8 mouse cellular contexts compared by ENCODE assay signal in genomic region chr14:56812520-56813036, GRCm38 (mm10). TPM values are rescaled to one million over a fixed set of nuclear protein-coding genes. Genes with fewer than 3 reads are reported as not detected.
DNase-seq lines count a peak whose midpoint lies in the region; ATAC-seq and TF ChIP-seq lines count a peak whose summit lies in the region.

No protein-coding gene starts in this region.

- ATAC-seq in embryonic facial prominence, embryonic 14.5 days (ENCODE audit: low read depth) = peak; percentile 31
- ATAC-seq in limb, embryonic 14.5 days (ENCODE audit: low FRiP score, low read depth) = peak; percentile 17
- ATAC-seq in midbrain, postnatal 0 days (ENCODE audit: low FRiP score) = peak; percentile 47

- peak overlapping the region; percentile 57 for H3K4me3 ChIP-seq in embryonic facial prominence, embryonic 14.5 days (ENCODE audit: low read depth, low read length)
- H3K4me3 ChIP-seq in limb, embryonic 14.5 days (replicated peaks; ENCODE audit: low read length) = peak overlapping the region; percentile 58
- H3K4me3 ChIP-seq in midbrain, postnatal 0 days (ENCODE audit: low read depth, low read length) = peak overlapping the region; percentile 54

- no peaks in the 10 kb centered on the region for H3K9me3 ChIP-seq in embryonic facial prominence, embryonic 14.5 days (ENCODE audit: control insufficient read depth, low read length)
- no peaks in the 10 kb centered on the region for H3K9me3 ChIP-seq in limb, embryonic 14.5 days (ENCODE audit: control insufficient read depth, low read length)
- no peaks in the 10 kb centered on the region for H3K9me3 ChIP-seq in midbrain, postnatal 0 days (ENCODE audit: low read length)

- WGBS in embryonic facial prominence, embryonic 14.5 days = 1% methylated on average over 15 of the region's 35 CpGs
- WGBS in limb, embryonic 14.5 days = under 1% methylated on average over 33 of the region's 35 CpGs
- under 1% methylated on average over 34 of the region's 35 CpGs for WGBS in midbrain, postnatal 0 days

- 0 out of 2 replicates have a peak, but pooled peaks cover 5% of the 10 kb centered on the region for H3K36me3 ChIP-seq in embryonic facial prominence, embryonic 14.5 days (ENCODE audit: control insufficient read depth, insufficient read depth, low read length)
- no peaks in the 10 kb centered on the region for H3K36me3 ChIP-seq in limb, embryonic 14.5 days (ENCODE audit: control insufficient read depth, insufficient read depth, low read length)
- H3K36me3 ChIP-seq in midbrain, postnatal 0 days (ENCODE audit: insufficient read depth, low read length) = no peaks in the 10 kb centered on the region

- H3K4me2 ChIP-seq in embryonic facial prominence, embryonic 14.5 days (ENCODE audit: low read depth, low read length) = peak overlapping the region; percentile 63
- H3K4me2 ChIP-seq in limb, embryonic 14.5 days (replicated peaks; ENCODE audit: low read depth, low read length, severe bottlenecking) = peak overlapping the region; percentile 58
- H3K4me2 ChIP-seq in midbrain, postnatal 0 days (ENCODE audit: low read depth, low read length, poor library complexity, severe bottlenecking) = peak overlapping the region; percentile 58

- H3K27ac ChIP-seq in embryonic facial prominence, embryonic 14.5 days (replicated peaks; ENCODE audit: low read depth, low read length) = peak overlapping the region; percentile 94
- H3K27ac ChIP-seq in limb, embryonic 14.5 days (replicated peaks; ENCODE audit: low read depth, low read length) = peak overlapping the region; percentile 96
- H3K27ac ChIP-seq in midbrain, postnatal 0 days (ENCODE audit: low read depth, low read length) = peak overlapping the region; percentile 91

- H3K27me3 ChIP-seq in embryonic facial prominence, embryonic 14.5 days (replicated peaks; ENCODE audit: control insufficient read depth, insufficient read depth, low read length) = no peaks in the 10 kb centered on the region
- no peaks in the 10 kb centered on the region for H3K27me3 ChIP-seq in limb, embryonic 14.5 days (ENCODE audit: control insufficient read depth, insufficient read depth, low read length)
- H3K27me3 ChIP-seq in midbrain, postnatal 0 days (ENCODE audit: insufficient read depth, low read length) = no peaks in the 10 kb centered on the region

- peak; percentile 91 for DNase-seq in 3T3-L1 (ENCODE audit: low read depth, low spot score)
- DNase-seq in adrenal gland, postnatal 4 days (ENCODE audit: low spot score in 2 of 2) = peak; percentile 10 to 53
- peak; percentile 93 for DNase-seq in embryonic facial prominence, embryonic 14.5 days (ENCODE audit: low spot score)
- peak; percentile 77 for DNase-seq in heart, adult 8-10 months (ENCODE audit: low spot score)
- DNase-seq in kidney, adult 9 months = peak; percentile 97
- peak; percentile 92 for DNase-seq in limb, embryonic 14.5 days (ENCODE audit: low spot score)
- DNase-seq in midbrain, postnatal 0 days (ENCODE audit: low spot score) = peak; percentile 91
- peak; percentile 75 to 84 for DNase-seq in spleen, postnatal 36 days (ENCODE audit: low spot score in 2 of 2)

- TF ChIP-seq CTCF in midbrain, postnatal 0 days (IDR thresholded peaks at IDR 0.05) = peak; percentile 79

- H3K9ac ChIP-seq in embryonic facial prominence, embryonic 14.5 days (ENCODE audit: low read depth, low read length) = peak overlapping the region; percentile 83
- peak overlapping the region; percentile 83 for H3K9ac ChIP-seq in limb, embryonic 14.5 days (ENCODE audit: low read depth, low read length, severe bottlenecking)
- peak overlapping the region; percentile 65 for H3K9ac ChIP-seq in midbrain, postnatal 0 days (replicated peaks; ENCODE audit: low read length, poor library complexity, severe bottlenecking)

- TF ChIP-seq POLR2A in limb, embryonic 14.5 days (IDR thresholded peaks at IDR 0.05; ENCODE audit: borderline replicate concordance, extremely low read depth, insufficient read depth, insufficient read length) = peak; percentile 79; the same call in 1 of the 2 replicates

- peaks cover 7% of the 10 kb centered on the region for H3K4me1 ChIP-seq in embryonic facial prominence, embryonic 14.5 days (ENCODE audit: control insufficient read depth, insufficient read depth, low read length)
- H3K4me1 ChIP-seq in limb, embryonic 14.5 days (ENCODE audit: control insufficient read depth, insufficient read depth, low read length) = peaks cover 9% of the 10 kb centered on the region
- H3K4me1 ChIP-seq in midbrain, postnatal 0 days (ENCODE audit: insufficient read depth, low read length) = no peaks in the 10 kb centered on the region

RNA-seq across cellular contexts. Expression of gene Zmym5, which starts 1.1 kb away (rescaled TPM):
- total RNA-seq in adrenal gland, postnatal 4 days (2021) = 10 to 100 TPM; 46.6 to 47.5 TPM
- 19.8 TPM in 2 replicates for polyA plus RNA-seq in embryonic facial prominence, embryonic 14.5 days (2014; fragmentation: Nextera tagmentation; extraction: Ambion mirVana)
- 10 to 100 TPM; 17.9 to 21.2 (median 20.6) TPM for total RNA-seq in heart, adult 8-10 months (2022)
- polyA plus RNA-seq in limb, embryonic 14.5 days (2012; rRNA removed) = 24.5 and 32.9 TPM in 2 replicates
- 22.0 and 24.4 TPM in 2 replicates for polyA plus RNA-seq in limb, embryonic 14.5 days (2014; fragmentation: Nextera tagmentation; extraction: Ambion mirVana)
- total RNA-seq in midbrain, postnatal 0 days (2014; rRNA removed) = 17.2 and 18.3 TPM in 2 replicates
- 29.5 and 32.3 TPM in 2 replicates for polyA plus RNA-seq in midbrain, postnatal 0 days (2015; fragmentation: Nextera tagmentation; extraction: Ambion mirVana)

RNA-seq across cellular contexts. Expression of gene Pspc1, which starts 34.5 kb away (rescaled TPM):
- total RNA-seq in adrenal gland, postnatal 4 days (2021) = 10 to 100 TPM; 37.0 to 45.0 TPM
- 27.1 and 29.8 TPM in 2 replicates for polyA plus RNA-seq in embryonic facial prominence, embryonic 14.5 days (2014; fragmentation: Nextera tagmentation; extraction: Ambion mirVana)
- 10 to 100 TPM; 12.1 to 22.6 (median 17.0) TPM for total RNA-seq in heart, adult 8-10 months (2022)
- polyA plus RNA-seq in limb, embryonic 14.5 days (2012; rRNA removed) = 27.1 and 41.5 TPM in 2 replicates
- 23.8 and 26.4 TPM in 2 replicates for polyA plus RNA-seq in limb, embryonic 14.5 days (2014; fragmentation: Nextera tagmentation; extraction: Ambion mirVana)
- 49.6 and 53.7 TPM in 2 replicates for total RNA-seq in midbrain, postnatal 0 days (2014; rRNA removed)
- 31.2 and 35.0 TPM in 2 replicates for polyA plus RNA-seq in midbrain, postnatal 0 days (2015; fragmentation: Nextera tagmentation; extraction: Ambion mirVana)

Comparison
In these comparisons a context has a peak if more than half of its experiments do, and no peak if none do; other contexts are left out.
1. Peak in every context shown above with its lines: DNase-seq, ATAC-seq, H3K4me3 ChIP-seq and H3K27ac ChIP-seq.
2. DNase-seq: peak in every context shown above with its lines; median percentile 97 in kidney, adult 9 months; 93 in embryonic facial prominence, embryonic 14.5 days; 92 in limb, embryonic 14.5 days; 91 in 3T3-L1; 91 in midbrain, postnatal 0 days; 80 in spleen, postnatal 36 days; 77 in heart, adult 8-10 months; 32 in adrenal gland, postnatal 4 days.